Mouse (Mus musculus) spleen, adult 2 months (tissue): ENCODE measurements around the gene Slc35e2.

ENCODE experiments used
- CTCF ChIP-seq: fragments of 200-500 bp; IDR thresholded peaks from 2 replicates; pipeline ENCODE4 v1.5.1; 2011; ENCODE audit warnings: mild to moderate bottlenecking, inconsistent platforms; ENCODE audit not compliant: insufficient read depth, insufficient read length, insufficient replicate concordance; ENCODE audit errors: extremely low read depth
- POLR2A ChIP-seq: fragments of 200-500 bp; IDR thresholded peaks from 2 replicates; pipeline ENCODE4 v1.6.1; 2011; ENCODE audit warnings: low read depth, low read length, inconsistent platforms

DNA sequence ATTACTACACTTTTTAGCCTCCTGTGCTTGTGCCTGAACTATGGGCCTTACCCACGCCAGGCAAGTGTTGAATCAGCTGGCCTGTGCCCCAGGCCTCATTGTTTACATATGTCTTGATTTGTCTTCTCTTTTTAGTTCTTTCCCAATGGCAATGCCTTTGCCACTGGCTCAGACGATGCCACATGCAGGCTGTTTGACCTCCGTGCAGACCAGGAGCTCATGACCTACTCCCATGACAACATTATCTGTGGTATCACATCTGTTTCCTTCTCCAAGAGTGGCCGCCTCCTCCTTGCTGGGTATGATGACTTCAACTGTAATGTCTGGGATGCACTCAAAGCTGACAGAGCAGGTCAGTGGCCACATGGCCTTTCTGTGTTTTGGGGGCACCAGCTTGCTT, 46.3 kb upstream of the Slc35e2 start:
- TF ChIP-seq CTCF (no peak), POLR2A (no peak)
